Mouse (Mus musculus) cortical plate, adult 2 months (tissue): ENCODE results near the gene Csf1.

ENCODE experiments used
- CTCF ChIP-seq: fragments of 200-500 bp; IDR thresholded peaks from 2 replicates; pipeline ENCODE4 v1.5.1; 2011; ENCODE audit warnings: mild to moderate bottlenecking, control low read depth, low read length; ENCODE audit not compliant: insufficient read depth; ENCODE audit errors: extremely low read depth
- POLR2A ChIP-seq: fragments of 200-500 bp; IDR thresholded peaks from 2 replicates; pipeline ENCODE4 v1.6.1; 2011; ENCODE audit warnings: mild to moderate bottlenecking, low read length, control low read depth; ENCODE audit not compliant: insufficient read depth; ENCODE audit errors: extremely low read depth

- TF ChIP-seq POLR2A (no peak), CTCF (no peak)
Observed at GRCm38 (mm10) chr3:107714276-107714933, 45.9 kb downstream of the Csf1 start.
